Mouse (Mus musculus) urinary bladder, postnatal 25 days (tissue): Measurements from ENCODE around the gene Epc2.

Source experiments
- DNase-seq: peaks from one replicate; pipeline ENCODE4 v3.0.0; 2022; ENCODE audit warnings: low spot score

Epc2 gene

GRCm38 (mm10) chr2:49570778-49571101 is 119.5 kb downstream of the Epc2 start:
- no peak for DNase-seq

- no peak for DNase-seq
These were observed 120.1 kb downstream of the Epc2 start for GRCm38 (mm10) chr2:49571159-49571920.

- DNase-seq, result no peak
These were observed 120.9 kb downstream of the Epc2 start for GRCm38 (mm10) chr2:49572111-49572642.

- no peak for DNase-seq
These were observed 121.4 kb downstream of the Epc2 start for GRCm38 (mm10) chr2:49572684-49573083.

DNA sequence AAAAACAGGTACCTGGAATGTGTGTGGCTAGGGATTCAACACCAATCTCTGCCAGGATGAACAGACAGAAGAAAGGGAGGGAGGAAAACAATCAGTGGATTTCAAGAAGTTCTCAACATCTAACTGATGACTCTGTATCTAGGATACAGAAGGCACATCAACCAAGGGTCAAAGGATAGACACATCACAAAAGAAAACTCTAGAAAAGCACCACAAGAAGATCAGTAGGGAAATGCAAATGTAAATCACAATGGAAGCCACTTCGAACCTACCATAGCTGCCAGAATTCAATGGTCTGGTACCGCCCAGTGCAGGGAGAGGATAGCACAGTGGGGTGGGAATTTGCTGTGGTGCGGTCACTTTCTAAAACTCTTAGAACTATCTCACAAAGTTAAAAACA is 122.0 kb downstream of the Epc2 start:
- no peak for DNase-seq

DNA sequence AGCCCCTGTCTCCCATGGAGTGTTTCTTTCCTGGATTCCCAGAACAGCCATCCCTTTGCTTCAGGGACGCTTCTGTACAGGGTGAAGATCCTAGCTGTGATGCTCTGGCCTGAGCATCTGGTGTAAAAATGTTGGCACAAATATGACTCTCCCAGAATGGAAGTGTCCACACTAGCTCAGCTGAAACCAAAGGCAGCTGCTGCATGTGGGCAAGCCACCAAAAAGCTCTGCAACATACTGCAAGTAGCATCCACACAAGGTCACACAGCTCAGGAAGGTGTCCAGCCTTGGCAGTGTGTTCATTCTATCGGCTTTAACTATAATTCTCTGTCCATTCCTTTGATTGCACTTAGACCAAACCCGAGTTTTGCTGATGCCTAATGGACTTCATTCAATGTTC is 129.3 kb downstream of the Epc2 start:
- no peak for DNase-seq

DNA sequence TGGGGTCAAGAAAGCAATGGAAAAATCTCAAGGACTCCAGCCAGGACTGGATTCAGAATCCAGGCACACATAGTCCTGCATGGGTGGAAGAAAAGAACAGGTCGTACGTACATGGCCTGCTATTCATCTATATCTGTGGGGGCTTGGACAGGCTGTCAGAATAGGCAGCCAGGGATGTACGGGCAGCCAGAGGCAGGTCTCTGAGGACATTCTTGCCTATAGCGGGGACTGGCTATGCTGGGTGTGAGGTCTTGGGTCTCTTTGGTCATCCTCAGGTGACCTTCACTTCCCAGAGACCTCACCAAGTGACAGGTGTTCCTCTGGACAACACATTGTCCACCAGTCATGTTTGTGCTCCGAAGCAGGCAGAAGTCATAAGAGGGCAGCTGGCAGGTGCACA is 131.3 kb downstream of the Epc2 start:
- DNase-seq, result no peak

- DNase-seq, result no peak
These were observed 132.0 kb downstream of the Epc2 start for GRCm38 (mm10) chr2:49583311-49583710.

- DNase-seq, result no peak
These were observed 139.2 kb downstream of the Epc2 start for GRCm38 (mm10) chr2:49590450-49590849.

DNA sequence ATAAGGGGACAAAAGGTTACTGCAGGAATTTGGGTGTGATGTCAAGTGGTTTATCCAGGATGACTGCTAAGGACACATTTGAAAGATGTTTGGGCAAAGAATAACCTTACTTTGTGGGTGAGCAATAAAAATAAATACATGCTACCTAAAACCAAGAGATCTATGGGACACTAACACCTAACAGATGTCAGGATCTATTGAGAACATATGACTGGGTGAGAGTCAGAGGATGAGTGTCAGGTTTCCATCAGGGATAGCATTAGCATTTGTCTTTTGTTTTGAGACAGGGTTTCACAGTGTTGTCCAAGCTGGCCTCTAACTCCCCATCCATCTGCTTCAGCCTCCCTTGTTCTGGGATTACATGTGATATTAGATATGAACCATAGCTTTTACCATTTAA is 141.6 kb downstream of the Epc2 start:
- no peak for DNase-seq

GRCm38 (mm10) chr2:49594886-49595285 is 143.6 kb downstream of the Epc2 start:
- no peak for DNase-seq

GRCm38 (mm10) chr2:49596318-49596717 is 145.0 kb downstream of the Epc2 start:
- no peak for DNase-seq

GRCm38 (mm10) chr2:49600021-49600681 is 148.9 kb downstream of the Epc2 start:
- DNase-seq, result no peak
